Mouse (Mus musculus): ENCODE measurements around the gene Acot1. TPM values are rescaled to one million over a fixed set of nuclear protein-coding genes. Genes with fewer than 3 reads are reported as not detected.

Acot1 gene
- polyA plus RNA-seq, 1 experiment from 2014 or later = 144 TPM

- 83% methylated on average over 5 of the region's 5 CpGs for WGBS
- no peaks in the 10 kb centered on the region for H3K9me3 ChIP-seq (ENCODE audit: control insufficient read depth, low read length)
- no peak within 1 kb of the TSS for H3K4me2 ChIP-seq (replicated peaks; ENCODE audit: low read depth)
- DNase-seq (ENCODE audit: low spot score) (no peak), ATAC-seq (ENCODE audit: low FRiP score, low TSS enrichment) (no peak)
- no peak within 1 kb of the TSS for H3K27ac ChIP-seq (replicated peaks)
- TF ChIP-seq CTCF (IDR thresholded peaks at IDR 0.05; ENCODE audit: low read depth) = no peak
- TF ChIP-seq EP300 (optimal IDR thresholded peaks at IDR 0.05) = no peak
- no peaks in the 10 kb centered on the region for H3K4me1 ChIP-seq (replicated peaks; ENCODE audit: control insufficient read depth, insufficient read depth)
- H3K9ac ChIP-seq (ENCODE audit: low read length) = no peak within 1 kb of the TSS
- no peak within 1 kb of the TSS for H3K4me3 ChIP-seq (ENCODE audit: low read depth, low read length)
- H3K36me3 ChIP-seq (ENCODE audit: control insufficient read depth, insufficient read depth, low read length) = no peaks in the 10 kb centered on the region
- H3K27me3 ChIP-seq (ENCODE audit: control insufficient read depth, insufficient read depth, low read length) = no peaks in the 10 kb centered on the region
Measured at GRCm38 (mm10) chr12:84051937-84052474, 42.7 kb downstream of the Acot1 start, which contains the start of gene Acot3. Acot3 (plus strand) TSS chr12:84052144.

GRCm38 (mm10) chr12:84052609-84053008 lies 43.3 kb downstream of the Acot1 start:
- WGBS = 75% methylated on average over 7 of the region's 7 CpGs
- no peak for ATAC-seq (ENCODE audit: low FRiP score, low TSS enrichment)
- no peak overlapping the region for H3K4me3 ChIP-seq (ENCODE audit: low read depth, low read length)

GRCm38 (mm10) chr12:84053173-84053572 lies 43.9 kb downstream of the Acot1 start:
- Histone ChIP-seq H3K9me3 (ENCODE audit: control insufficient read depth, low read length) (no peaks in the 10 kb centered on the region), H3K4me2 (replicated peaks; ENCODE audit: low read depth) (peak overlapping the region; percentile 62), H3K27me3 (ENCODE audit: control insufficient read depth, insufficient read depth, low read length) (no peaks in the 10 kb centered on the region), H3K4me3 (ENCODE audit: low read depth, low read length) (peak overlapping the region; percentile 33), H3K9ac (ENCODE audit: low read length) (no peak overlapping the region), H3K4me1 (replicated peaks; ENCODE audit: control insufficient read depth, insufficient read depth) (no peaks in the 10 kb centered on the region), H3K27ac (replicated peaks) (no peak overlapping the region), H3K36me3 (ENCODE audit: control insufficient read depth, insufficient read depth, low read length) (no peaks in the 10 kb centered on the region)
- 11% methylated on average over 16 of the region's 16 CpGs for WGBS
- DNase-seq (ENCODE audit: low spot score) (no peak), ATAC-seq (ENCODE audit: low FRiP score, low TSS enrichment) (no peak)
- no peak for TF ChIP-seq CTCF (IDR thresholded peaks at IDR 0.05; ENCODE audit: low read depth)
- no peak for TF ChIP-seq EP300 (optimal IDR thresholded peaks at IDR 0.05)

More at GRCm38 (mm10) chr12:84052609-84053008, 43.3 kb downstream of the Acot1 start:
- H3K9ac ChIP-seq (ENCODE audit: low read length) = no peak overlapping the region
- H3K4me2 ChIP-seq (replicated peaks; ENCODE audit: low read depth) = no peak overlapping the region
- H3K27me3 ChIP-seq (ENCODE audit: control insufficient read depth, insufficient read depth, low read length) = no peaks in the 10 kb centered on the region
- no peak for TF ChIP-seq CTCF (IDR thresholded peaks at IDR 0.05; ENCODE audit: low read depth)
- TF ChIP-seq EP300 (optimal IDR thresholded peaks at IDR 0.05) = no peak
- no peaks in the 10 kb centered on the region for H3K36me3 ChIP-seq (ENCODE audit: control insufficient read depth, insufficient read depth, low read length)
- no peak for DNase-seq (ENCODE audit: low spot score)
- H3K27ac ChIP-seq (replicated peaks) = no peak overlapping the region
- H3K9me3 ChIP-seq (ENCODE audit: control insufficient read depth, low read length) = no peaks in the 10 kb centered on the region
- H3K4me1 ChIP-seq (replicated peaks; ENCODE audit: control insufficient read depth, insufficient read depth) = no peaks in the 10 kb centered on the region

DNA sequence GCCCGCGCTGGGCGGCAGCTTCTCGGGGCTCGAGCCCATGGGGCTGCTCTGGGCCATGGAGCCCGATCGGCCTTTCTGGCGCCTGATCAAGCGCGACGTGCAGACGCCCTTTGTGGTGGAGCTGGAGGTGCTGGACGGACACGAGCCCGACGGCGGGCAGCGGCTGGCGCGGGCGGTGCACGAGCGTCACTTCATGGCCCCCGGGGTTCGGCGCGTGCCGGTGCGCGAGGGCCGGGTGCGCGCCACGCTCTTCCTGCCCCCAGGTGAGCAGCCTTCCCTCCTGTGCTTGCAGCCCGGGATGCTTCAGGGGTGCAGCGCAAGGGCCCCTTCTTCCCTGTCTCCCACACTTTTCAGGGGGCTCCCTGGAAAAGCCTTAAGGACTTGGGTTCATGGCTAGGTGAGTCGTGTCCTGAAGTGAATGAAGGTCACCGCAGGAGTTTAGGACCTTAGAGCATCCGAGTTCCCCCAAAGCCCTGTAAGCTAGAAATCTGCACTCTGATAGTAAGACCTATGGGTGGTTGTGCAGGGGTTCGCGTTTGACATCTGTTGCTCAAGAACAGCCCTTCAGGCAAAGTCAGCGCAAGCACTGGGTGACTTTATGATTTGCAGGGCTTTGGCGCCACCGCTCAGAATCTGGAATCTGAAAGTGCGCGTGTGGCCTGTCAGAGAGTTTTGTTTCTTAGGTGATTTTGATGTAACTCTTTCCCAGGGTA lies 44.5 kb downstream of the Acot1 start:
- peak; percentile 35 for TF ChIP-seq CTCF (IDR thresholded peaks at IDR 0.05; ENCODE audit: low read depth)
- no peak for TF ChIP-seq EP300 (optimal IDR thresholded peaks at IDR 0.05)
- no peaks in the 10 kb centered on the region for H3K27me3 ChIP-seq (ENCODE audit: control insufficient read depth, insufficient read depth, low read length)
- peak overlapping the region; percentile 62 for H3K4me2 ChIP-seq (replicated peaks; ENCODE audit: low read depth)
- no peak overlapping the region for H3K9ac ChIP-seq (ENCODE audit: low read length)
- 4% methylated on average over 41 of the region's 46 CpGs for WGBS
- H3K9me3 ChIP-seq (ENCODE audit: control insufficient read depth, low read length) = no peaks in the 10 kb centered on the region
- no peaks in the 10 kb centered on the region for H3K4me1 ChIP-seq (replicated peaks; ENCODE audit: control insufficient read depth, insufficient read depth)
- no peaks in the 10 kb centered on the region for H3K36me3 ChIP-seq (ENCODE audit: control insufficient read depth, insufficient read depth, low read length)
- DNase-seq (ENCODE audit: low spot score) = peak; percentile 38
- ATAC-seq (ENCODE audit: low FRiP score, low TSS enrichment) = no peak
- peak overlapping the region; percentile 33 for H3K4me3 ChIP-seq (ENCODE audit: low read depth, low read length)
- H3K27ac ChIP-seq (replicated peaks) = no peak overlapping the region

DNA sequence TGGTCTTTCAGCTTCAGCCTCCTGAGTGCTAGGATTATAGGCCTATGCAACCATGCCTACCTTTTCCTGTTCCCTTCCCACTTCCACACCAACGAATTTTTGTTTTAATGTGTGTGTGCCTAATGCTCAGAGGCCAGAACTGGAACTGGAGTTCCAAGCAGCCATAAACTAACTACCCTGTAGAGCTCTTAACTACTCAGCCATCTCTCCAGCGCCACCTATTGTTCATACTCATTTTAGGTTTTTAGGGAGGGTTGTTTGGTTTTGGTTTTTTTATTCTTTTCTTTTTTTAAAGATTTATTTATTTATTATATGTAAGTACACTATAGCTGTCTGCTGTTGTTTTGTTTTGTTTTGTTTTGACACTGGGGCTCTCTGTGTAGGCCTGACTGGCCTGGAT lies 51.7 kb downstream of the Acot1 start:
- Histone ChIP-seq H3K4me1 (replicated peaks; ENCODE audit: control insufficient read depth, insufficient read depth) (no peaks in the 10 kb centered on the region), H3K4me3 (ENCODE audit: low read depth, low read length) (no peak overlapping the region), H3K36me3 (ENCODE audit: control insufficient read depth, insufficient read depth, low read length) (no peaks in the 10 kb centered on the region), H3K9ac (ENCODE audit: low read length) (no peak overlapping the region), H3K9me3 (ENCODE audit: control insufficient read depth, low read length) (no peaks in the 10 kb centered on the region), H3K27ac (replicated peaks) (no peak overlapping the region), H3K4me2 (replicated peaks; ENCODE audit: low read depth) (no peak overlapping the region), H3K27me3 (ENCODE audit: control insufficient read depth, insufficient read depth, low read length) (no peaks in the 10 kb centered on the region)
- DNase-seq (ENCODE audit: low spot score) (no peak), ATAC-seq (ENCODE audit: low FRiP score, low TSS enrichment) (peak; percentile 38; the same call in 1 of the 2 replicates)
- WGBS = 35% methylated on average over 2 of the region's 2 CpGs
- TF ChIP-seq EP300 (optimal IDR thresholded peaks at IDR 0.05) = no peak
- peak; percentile 70 for TF ChIP-seq CTCF (IDR thresholded peaks at IDR 0.05; ENCODE audit: low read depth)

DNA sequence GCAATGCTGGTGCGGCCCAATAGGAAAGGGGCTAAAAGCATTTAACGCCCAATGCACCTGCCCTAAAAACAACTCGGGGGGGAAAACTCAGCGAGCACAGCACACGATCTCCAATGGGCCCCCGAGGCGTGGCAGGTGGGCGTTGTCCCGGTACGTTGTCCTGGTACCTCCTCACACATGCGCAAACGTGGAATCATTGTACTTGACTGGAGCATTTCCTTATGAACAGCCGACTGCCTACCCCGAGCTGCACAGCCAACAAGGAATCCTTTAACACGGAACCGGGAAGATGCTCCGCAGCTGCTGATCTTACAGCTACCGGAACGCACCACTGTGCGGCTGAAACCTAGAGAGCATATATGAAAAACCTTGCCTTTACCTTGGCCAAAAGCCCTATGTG lies 53.0 kb downstream of the Acot1 start:
- no peak overlapping the region for H3K4me2 ChIP-seq (replicated peaks; ENCODE audit: low read depth)
- H3K4me3 ChIP-seq (ENCODE audit: low read depth, low read length) = no peak overlapping the region
- no peaks in the 10 kb centered on the region for H3K36me3 ChIP-seq (ENCODE audit: control insufficient read depth, insufficient read depth, low read length)
- H3K9me3 ChIP-seq (ENCODE audit: control insufficient read depth, low read length) = no peaks in the 10 kb centered on the region
- H3K9ac ChIP-seq (ENCODE audit: low read length) = no peak overlapping the region
- DNase-seq (ENCODE audit: low spot score) = no peak
- no peaks in the 10 kb centered on the region for H3K27me3 ChIP-seq (ENCODE audit: control insufficient read depth, insufficient read depth, low read length)
- ATAC-seq (ENCODE audit: low FRiP score, low TSS enrichment) = no peak
- 89% methylated on average over 20 of the region's 20 CpGs for WGBS
- TF ChIP-seq CTCF (IDR thresholded peaks at IDR 0.05; ENCODE audit: low read depth) = no peak
- no peak for TF ChIP-seq EP300 (optimal IDR thresholded peaks at IDR 0.05)
- H3K4me1 ChIP-seq (replicated peaks; ENCODE audit: control insufficient read depth, insufficient read depth) = no peaks in the 10 kb centered on the region
- no peak overlapping the region for H3K27ac ChIP-seq (replicated peaks)

All from stomach, postnatal 0 days (tissue).